Mouse (Mus musculus) stomach, embryonic 15.5 days (tissue): ENCODE results near the gene Ubqln4. TPM values are rescaled to one million over a fixed set of nuclear protein-coding genes. Genes with fewer than 3 reads are reported as not detected.

ENCODE experiments used
- ATAC-seq: fragments of 200-750 bp; cut with Nextera tagmentation; 2 replicates; pipeline ENCODE4 v1.8.0; 2017; ENCODE audit warnings: low read depth, moderate number of reproducible peaks, moderate TSS enrichment; ENCODE audit not compliant: insufficient read depth, low FRiP score
- H3K27ac ChIP-seq: fragments of 300-500 bp; sonication (generic); 2 replicates; pipeline ENCODE4 v1.5.1; 2015; ENCODE audit warnings: mild to moderate bottlenecking, inconsistent platforms
- H3K27me3 ChIP-seq: fragments of 300-500 bp; sonication (generic); replicated peaks from 2 replicates; pipeline ENCODE4 v1.6.1; 2015; ENCODE audit warnings: inconsistent platforms
- H3K36me3 ChIP-seq: fragments of 300-500 bp; sonication (generic); 2 replicates; pipeline ENCODE4 v1.6.1; 2015; ENCODE audit warnings: inconsistent platforms
- H3K4me1 ChIP-seq: fragments of 300-500 bp; sonication (generic); 2 replicates; pipeline ENCODE4 v1.6.1; 2015; ENCODE audit warnings: inconsistent platforms
- H3K4me2 ChIP-seq: fragments of 300-500 bp; sonication (generic); 2 replicates; pipeline ENCODE4 v1.6.1; 2015; ENCODE audit warnings: mild to moderate bottlenecking, inconsistent platforms
- H3K4me3 ChIP-seq: fragments of 300-500 bp; sonication (generic); replicated peaks from 2 replicates; pipeline ENCODE4 v1.5.1; 2015; ENCODE audit warnings: inconsistent platforms
- H3K9ac ChIP-seq: fragments of 300-500 bp; sonication (generic); 2 replicates; pipeline ENCODE4 v1.6.1; 2015; ENCODE audit warnings: inconsistent platforms
- H3K9me3 ChIP-seq: fragments of 300-500 bp; sonication (generic); 2 replicates; pipeline ENCODE4 v1.6.1; 2016; ENCODE audit warnings: inconsistent platforms
- WGBS: fragments of 180-500 bp; shearing (Covaris S2); methylation state at CpG from one replicate; pipeline ENCODE4 v1.1.7; 2015; 5-methylcytosine and 5-hydroxymethylcytosine counted together
- polyA plus RNA-seq: library from polyadenylated mRNA; unstranded; fragments of >200 nt; fragmentation: Nextera tagmentation; extraction: Ambion mirVana; gene quantifications from 2 replicates; pipeline ENCODE4 v1.2.1, GENCODE M21; 2015

The Ubqln4 gene
- polyA plus RNA-seq, 1 experiment from 2014 or later: 40.2 TPM

DNA sequence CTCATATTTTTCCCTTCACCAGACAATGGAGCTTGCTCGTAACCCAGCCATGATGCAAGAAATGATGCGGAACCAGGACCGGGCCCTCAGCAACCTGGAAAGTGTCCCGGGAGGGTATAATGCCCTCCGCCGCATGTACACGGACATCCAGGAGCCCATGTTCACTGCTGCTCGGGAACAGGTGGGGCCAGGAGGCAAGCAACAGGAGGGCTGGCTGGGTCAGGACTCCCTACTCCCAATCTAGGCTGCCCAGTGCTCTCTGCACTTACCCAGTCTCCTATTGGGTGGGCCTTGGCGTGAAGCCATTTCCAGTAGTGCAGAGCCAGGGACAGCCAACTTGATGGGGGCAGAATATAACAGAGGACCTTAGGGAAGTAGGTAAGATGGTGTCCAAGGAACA is 6.0 kb downstream of the Ubqln4 start:
- no peak overlapping the region for H3K4me3 ChIP-seq
- H3K27ac ChIP-seq: no peak overlapping the region
- H3K4me2 ChIP-seq: no peak overlapping the region
- ATAC-seq: no peak
- WGBS: 94% methylated on average over 9 of the region's 9 CpGs
- H3K9me3 ChIP-seq: no peaks in the 10 kb centered on the region
- peaks cover 59% of the 10 kb centered on the region for H3K36me3 ChIP-seq
- H3K9ac ChIP-seq: no peak overlapping the region
- peaks cover 10% of the 10 kb centered on the region for H3K4me1 ChIP-seq
- H3K27me3 ChIP-seq: no peaks in the 10 kb centered on the region

DNA sequence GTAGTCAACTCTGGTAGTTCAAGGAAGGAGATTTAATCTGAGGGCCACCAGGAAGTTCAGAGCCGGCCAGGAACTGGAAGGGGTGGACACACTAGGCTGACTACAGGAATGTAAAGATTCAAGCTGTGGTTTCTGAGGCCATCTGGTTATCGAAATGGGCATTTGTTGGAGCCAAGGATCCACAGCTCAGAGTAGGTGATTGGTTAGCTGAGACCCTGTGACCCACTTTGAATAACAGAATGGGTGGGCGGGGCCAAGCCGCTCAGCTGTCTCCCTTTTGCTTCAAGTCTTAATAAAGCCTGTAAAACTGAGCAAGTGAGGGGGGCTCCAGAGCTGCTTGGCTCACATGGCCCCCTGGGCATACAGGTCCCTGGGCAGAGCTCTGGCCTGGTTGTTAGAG is 8.4 kb downstream of the Ubqln4 start:
- Histone ChIP-seq H3K9me3 (no peaks in the 10 kb centered on the region), H3K36me3 (peaks cover 69% of the 10 kb centered on the region), H3K9ac (no peak overlapping the region), H3K4me2 (no peak overlapping the region), H3K4me1 (no peaks in the 10 kb centered on the region), H3K4me3 (no peak overlapping the region), H3K27ac (no peak overlapping the region), H3K27me3 (no peaks in the 10 kb centered on the region)
- ATAC-seq: no peak
- 69% methylated on average over 4 of the region's 4 CpGs for WGBS

GRCm38 (mm10) chr3:88563442-88563841 is 9.9 kb downstream of the Ubqln4 start:
- Histone ChIP-seq H3K9ac (no peak overlapping the region), H3K27ac (no peak overlapping the region), H3K4me1 (no peaks in the 10 kb centered on the region; the same call in 1 of the 2 replicates), H3K36me3 (peaks cover 73% of the 10 kb centered on the region), H3K4me2 (no peak overlapping the region), H3K27me3 (no peaks in the 10 kb centered on the region), H3K9me3 (no peaks in the 10 kb centered on the region), H3K4me3 (no peak overlapping the region)
- WGBS: 70% methylated on average over 4 of the region's 4 CpGs
- ATAC-seq: 0 out of 2 replicates have a peak, but pooled peaks have one; percentile 12

GRCm38 (mm10) chr3:88563966-88564365 is 10.4 kb downstream of the Ubqln4 start:
- whole genome bisulfite sequencing: 82% methylated on average over 7 of the region's 7 CpGs

GRCm38 (mm10) chr3:88566116-88566515 is 12.6 kb downstream of the Ubqln4 start:
- 86% methylated on average over 3 of the region's 3 CpGs for WGBS
- H3K4me2 ChIP-seq: no peak overlapping the region
- H3K27ac ChIP-seq: no peak overlapping the region
- no peak overlapping the region for H3K4me3 ChIP-seq
- peaks cover 62% of the 10 kb centered on the region for H3K36me3 ChIP-seq
- ATAC-seq: no peak
- no peak overlapping the region for H3K9ac ChIP-seq
- no peaks in the 10 kb centered on the region for H3K9me3 ChIP-seq
- H3K4me1 ChIP-seq: no peaks in the 10 kb centered on the region; the same call in 1 of the 2 replicates
- H3K27me3 ChIP-seq: no peaks in the 10 kb centered on the region

More at GRCm38 (mm10) chr3:88563966-88564365, 10.4 kb downstream of the Ubqln4 start:
- H3K36me3 ChIP-seq: peaks cover 77% of the 10 kb centered on the region
- no peaks in the 10 kb centered on the region for H3K9me3 ChIP-seq
- no peak overlapping the region for H3K9ac ChIP-seq
- H3K27me3 ChIP-seq: no peaks in the 10 kb centered on the region
- no peak for ATAC-seq
- no peak overlapping the region for H3K4me3 ChIP-seq
- no peak overlapping the region for H3K4me2 ChIP-seq
- H3K27ac ChIP-seq: no peak overlapping the region
- no peaks in the 10 kb centered on the region; the same call in 1 of the 2 replicates for H3K4me1 ChIP-seq

DNA sequence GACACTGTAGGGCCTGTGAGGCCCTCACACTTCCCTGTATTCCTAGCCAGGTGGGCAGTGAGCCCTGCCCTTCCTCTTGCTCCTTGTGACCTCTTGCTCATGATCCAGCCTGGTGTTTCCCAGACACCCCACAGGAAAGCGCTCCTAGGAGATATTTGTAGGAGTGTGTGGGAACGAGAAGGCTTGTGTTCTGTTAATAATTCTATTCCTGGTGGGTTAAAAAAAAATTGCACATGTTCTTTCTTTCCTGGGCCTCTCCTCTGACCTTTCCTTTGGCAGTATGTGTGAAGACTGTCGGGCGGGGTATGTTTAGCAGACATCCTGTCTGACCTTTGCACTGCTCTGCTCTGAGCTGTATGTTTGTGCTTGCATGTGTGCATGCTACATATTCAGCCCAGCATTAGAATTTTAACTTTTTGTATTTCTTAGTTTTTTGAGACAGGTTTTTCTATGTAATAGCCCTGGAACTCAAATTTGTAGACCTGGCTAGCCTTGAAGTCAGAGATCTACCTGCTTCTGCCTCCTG is 13.0 kb downstream of the Ubqln4 start:
- no peak overlapping the region for H3K27ac ChIP-seq
- no peak overlapping the region for H3K9ac ChIP-seq
- H3K4me1 ChIP-seq: no peaks in the 10 kb centered on the region; the same call in 1 of the 2 replicates
- H3K4me2 ChIP-seq: no peak overlapping the region
- H3K36me3 ChIP-seq: peaks cover 62% of the 10 kb centered on the region
- no peaks in the 10 kb centered on the region for H3K9me3 ChIP-seq
- H3K4me3 ChIP-seq: no peak overlapping the region
- WGBS: 74% methylated on average over 4 of the region's 4 CpGs
- no peaks in the 10 kb centered on the region for H3K27me3 ChIP-seq
- no peak for ATAC-seq

- H3K4me1 ChIP-seq: no peaks in the 10 kb centered on the region; the same call in 1 of the 2 replicates
- WGBS: 84% methylated on average over 6 of the region's 6 CpGs
- peaks cover 60% of the 10 kb centered on the region for H3K36me3 ChIP-seq
- no peaks in the 10 kb centered on the region for H3K9me3 ChIP-seq
- no peak overlapping the region for H3K4me2 ChIP-seq
- H3K9ac ChIP-seq: no peak overlapping the region
- no peaks in the 10 kb centered on the region for H3K27me3 ChIP-seq
- H3K27ac ChIP-seq: no peak overlapping the region
- H3K4me3 ChIP-seq: no peak overlapping the region
- no peak for ATAC-seq
These were observed 14.3 kb downstream of the Ubqln4 start for GRCm38 (mm10) chr3:88567892-88568291.

GRCm38 (mm10) chr3:88568615-88569014 is 15.1 kb downstream of the Ubqln4 start:
- Histone ChIP-seq H3K36me3 (peaks cover 54% of the 10 kb centered on the region), H3K27ac (no peak overlapping the region), H3K9me3 (no peaks in the 10 kb centered on the region), H3K27me3 (no peaks in the 10 kb centered on the region), H3K4me2 (no peak overlapping the region), H3K9ac (no peak overlapping the region), H3K4me3 (no peak overlapping the region), H3K4me1 (no peaks in the 10 kb centered on the region; the same call in 1 of the 2 replicates)
- no peak for ATAC-seq
- WGBS: 94% methylated on average over 2 of the region's 2 CpGs

DNA sequence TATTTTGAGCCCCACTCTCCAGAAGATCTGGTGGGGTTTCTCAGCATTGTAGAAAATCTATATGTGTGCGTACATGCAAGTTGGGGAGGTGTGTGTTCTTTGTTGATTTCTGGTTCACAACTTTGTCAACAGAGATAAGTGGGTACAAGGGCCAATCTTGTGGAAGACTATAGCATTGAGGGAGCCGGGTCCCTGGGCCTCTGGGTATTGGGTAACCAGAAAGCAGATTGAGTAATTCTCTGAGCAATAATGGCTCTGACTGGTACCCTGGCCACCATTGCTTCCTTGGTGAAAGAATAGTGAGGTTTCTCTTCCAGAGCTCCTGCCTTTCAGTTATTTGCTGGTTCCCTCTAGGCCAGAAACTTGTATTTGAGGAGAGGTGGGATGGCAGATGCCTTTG is 15.5 kb downstream of the Ubqln4 start:
- ATAC-seq: no peak
- 97% methylated on average over 2 of the region's 2 CpGs for WGBS
- H3K4me2 ChIP-seq: no peak overlapping the region
- H3K9me3 ChIP-seq: no peaks in the 10 kb centered on the region
- peaks cover 49% of the 10 kb centered on the region for H3K36me3 ChIP-seq
- H3K4me1 ChIP-seq: no peaks in the 10 kb centered on the region; the same call in 1 of the 2 replicates
- no peak overlapping the region for H3K9ac ChIP-seq
- H3K4me3 ChIP-seq: no peak overlapping the region
- no peak overlapping the region for H3K27ac ChIP-seq
- H3K27me3 ChIP-seq: no peaks in the 10 kb centered on the region

GRCm38 (mm10) chr3:88569694-88570093 is 16.1 kb downstream of the Ubqln4 start:
- no peak overlapping the region for H3K4me3 ChIP-seq
- peaks cover 43% of the 10 kb centered on the region for H3K36me3 ChIP-seq
- H3K27ac ChIP-seq: no peak overlapping the region
- H3K27me3 ChIP-seq: no peaks in the 10 kb centered on the region
- H3K9me3 ChIP-seq: no peaks in the 10 kb centered on the region
- no peak overlapping the region for H3K9ac ChIP-seq
- WGBS: 88% methylated on average over 5 of the region's 5 CpGs
- no peaks in the 10 kb centered on the region; the same call in 1 of the 2 replicates for H3K4me1 ChIP-seq
- no peak overlapping the region for H3K4me2 ChIP-seq
- ATAC-seq: no peak

GRCm38 (mm10) chr3:88570341-88570740 is 16.8 kb downstream of the Ubqln4 start:
- WGBS: 90% methylated on average over 10 of the region's 10 CpGs
- no peaks in the 10 kb centered on the region for H3K9me3 ChIP-seq
- H3K36me3 ChIP-seq: peaks cover 37% of the 10 kb centered on the region
- no peak overlapping the region for H3K9ac ChIP-seq
- no peak overlapping the region for H3K4me3 ChIP-seq
- ATAC-seq: no peak
- no peak overlapping the region for H3K27ac ChIP-seq
- H3K4me2 ChIP-seq: no peak overlapping the region
- H3K4me1 ChIP-seq: no peaks in the 10 kb centered on the region; the same call in 1 of the 2 replicates
- H3K27me3 ChIP-seq: no peaks in the 10 kb centered on the region

DNA sequence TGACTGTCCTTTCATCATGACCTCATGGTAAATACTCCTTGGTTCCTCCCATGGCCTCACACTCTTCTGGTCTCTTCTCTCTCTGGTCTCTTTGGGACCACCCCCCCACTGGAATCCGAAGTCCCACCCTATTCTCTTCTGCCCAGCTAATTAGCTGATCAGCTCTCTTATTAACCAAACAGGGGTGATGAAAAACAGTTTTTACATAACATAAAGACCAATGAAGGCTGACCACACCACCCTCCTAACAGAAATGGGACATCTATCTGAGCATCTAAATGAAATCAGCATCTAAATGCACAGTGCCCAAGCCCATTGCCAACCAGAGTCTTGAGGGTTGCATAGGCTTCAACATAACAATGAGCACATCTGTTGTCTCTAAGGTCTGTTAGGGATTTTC is 18.3 kb downstream of the Ubqln4 start:
- no peak overlapping the region for H3K27ac ChIP-seq
- no peaks in the 10 kb centered on the region for H3K27me3 ChIP-seq
- H3K4me3 ChIP-seq: no peak overlapping the region
- H3K9ac ChIP-seq: no peak overlapping the region
- H3K36me3 ChIP-seq: peaks cover 22% of the 10 kb centered on the region
- no peaks in the 10 kb centered on the region for H3K9me3 ChIP-seq
- H3K4me1 ChIP-seq: no peaks in the 10 kb centered on the region; the same call in 1 of the 2 replicates
- ATAC-seq: no peak
- H3K4me2 ChIP-seq: no peak overlapping the region
- WGBS: 88% methylated on average over 1 of the region's 1 CpGs

GRCm38 (mm10) chr3:88572835-88573234 is 19.3 kb downstream of the Ubqln4 start:
- Histone ChIP-seq H3K4me1 (no peaks in the 10 kb centered on the region; the same call in 1 of the 2 replicates), H3K36me3 (peaks cover 16% of the 10 kb centered on the region)
- WGBS: 82% methylated on average over 2 of the region's 2 CpGs

More at GRCm38 (mm10) chr3:88572835-88573234, 19.3 kb downstream of the Ubqln4 start:
- no peak overlapping the region for H3K27ac ChIP-seq
- no peak overlapping the region for H3K4me3 ChIP-seq
- H3K9ac ChIP-seq: no peak overlapping the region
- H3K4me2 ChIP-seq: no peak overlapping the region
- no peaks in the 10 kb centered on the region for H3K9me3 ChIP-seq
- ATAC-seq: no peak
- no peaks in the 10 kb centered on the region for H3K27me3 ChIP-seq
